Mouse (Mus musculus) thymus, adult 2 months (tissue): ENCODE measurements at regions not wholly inside any gene's neighbourhood (a gene's known extent, or its start where the extent isn't known, plus 50 kb on each side); places are given as distances from the start of the nearest gene placed in this dataset.

Experiments used
- CTCF ChIP-seq: fragments of 200-500 bp; IDR thresholded peaks from 2 replicates; pipeline ENCODE4 v1.5.1; 2012; ENCODE audit warnings: mild to moderate bottlenecking, control low read depth, low read length, moderate library complexity, borderline replicate concordance; ENCODE audit not compliant: control insufficient read depth, poor library complexity, insufficient read depth; ENCODE audit errors: extremely low read depth
- POLR2A ChIP-seq: fragments of 200-500 bp; IDR thresholded peaks from 2 replicates; pipeline ENCODE4 v1.6.1; 2012; ENCODE audit warnings: mild to moderate bottlenecking, low read length, control low read depth, moderate library complexity; ENCODE audit not compliant: control insufficient read depth, poor library complexity, insufficient read depth; ENCODE audit errors: extremely low read depth

DNA sequence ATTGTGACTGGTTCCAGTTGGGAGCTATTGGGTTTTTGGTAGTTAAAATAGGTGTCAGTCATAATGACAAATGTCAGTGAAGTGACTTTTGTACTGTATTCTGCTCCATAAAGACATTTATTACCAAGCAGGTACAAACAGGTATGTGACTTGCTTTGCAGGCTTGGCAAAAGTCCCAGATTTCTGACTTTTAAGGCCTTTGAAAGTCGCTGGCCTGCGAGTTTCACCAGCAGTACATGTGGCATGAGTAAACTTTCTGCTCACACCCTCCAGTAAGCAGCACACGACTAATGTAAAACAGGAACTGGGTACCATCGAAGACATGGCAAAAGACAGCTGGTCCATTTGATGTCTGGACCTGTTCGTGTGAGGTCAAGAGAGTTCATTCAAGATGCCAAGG is 659.2 kb downstream of the Zfp706 start:
- no peak for TF ChIP-seq POLR2A
- no peak for TF ChIP-seq CTCF
